Mouse (Mus musculus) neural tube, embryonic 14.5 days (tissue): Measurements from ENCODE around the gene Arhgap8. TPM values are rescaled to one million over a fixed set of nuclear protein-coding genes. Genes with fewer than 3 reads are reported as not detected.

ENCODE experiments used
- ATAC-seq: fragments of 200-750 bp; cut with Nextera tagmentation; 2 replicates; pipeline ENCODE4 v1.8.0; 2017; ENCODE audit warnings: low read depth, mild to moderate bottlenecking, moderate TSS enrichment, moderate library complexity
- H3K27ac ChIP-seq: fragments of 300-500 bp; sonication (generic); 2 replicates; pipeline ENCODE4 v1.5.1; 2014; ENCODE audit warnings: low read depth, mild to moderate bottlenecking, control low read depth, low read length, moderate library complexity, mixed read lengths
- H3K27me3 ChIP-seq: fragments of 300-500 bp; sonication (generic); 2 replicates; pipeline ENCODE4 v1.6.1; 2014; ENCODE audit warnings: low read length; ENCODE audit not compliant: control insufficient read depth, insufficient read depth
- H3K36me3 ChIP-seq: fragments of 300-500 bp; sonication (generic); 2 replicates; pipeline ENCODE4 v1.6.1; 2014; ENCODE audit warnings: low read length, mixed read lengths; ENCODE audit not compliant: control insufficient read depth, insufficient read depth
- H3K4me1 ChIP-seq: fragments of 300-500 bp; sonication (generic); 2 replicates; pipeline ENCODE4 v1.6.1; 2014; ENCODE audit warnings: low read length; ENCODE audit not compliant: control insufficient read depth, insufficient read depth
- H3K4me2 ChIP-seq: fragments of 300-500 bp; sonication (generic); 2 replicates; pipeline ENCODE4 v1.6.1; 2014; ENCODE audit warnings: mild to moderate bottlenecking, low read depth, low read length, control low read depth
- H3K4me3 ChIP-seq: fragments of 300-500 bp; sonication (generic); 2 replicates; pipeline ENCODE4 v1.5.1; 2014; ENCODE audit warnings: low read depth, low read length, control low read depth, mixed read lengths
- H3K9ac ChIP-seq: fragments of 300-500 bp; sonication (generic); replicated peaks from 2 replicates; pipeline ENCODE4 v1.6.1; 2014; ENCODE audit warnings: low read depth, mild to moderate bottlenecking, control low read depth, low read length, mixed read lengths
- H3K9me3 ChIP-seq: fragments of 300-500 bp; sonication (generic); 2 replicates; pipeline ENCODE4 v1.6.1; 2016; ENCODE audit warnings: low read length; ENCODE audit not compliant: control insufficient read depth
- WGBS: fragments of 180-500 bp; shearing (Covaris S2); extraction: QIAGEN DNeasy Blood & Tissue Kit; methylation state at CpG from one replicate; pipeline ENCODE4 v1.1.7; 2014; 5-methylcytosine and 5-hydroxymethylcytosine counted together
- polyA plus RNA-seq: library from polyadenylated mRNA; unstranded; fragments of >200 nt; fragmentation: Nextera tagmentation; extraction: Ambion mirVana; gene quantifications from 2 replicates; pipeline ENCODE4 v1.2.1, GENCODE M21; 2014

Gene Arhgap8
- 2.5 and 2.8 TPM in 2 replicates for polyA plus RNA-seq

DNA sequence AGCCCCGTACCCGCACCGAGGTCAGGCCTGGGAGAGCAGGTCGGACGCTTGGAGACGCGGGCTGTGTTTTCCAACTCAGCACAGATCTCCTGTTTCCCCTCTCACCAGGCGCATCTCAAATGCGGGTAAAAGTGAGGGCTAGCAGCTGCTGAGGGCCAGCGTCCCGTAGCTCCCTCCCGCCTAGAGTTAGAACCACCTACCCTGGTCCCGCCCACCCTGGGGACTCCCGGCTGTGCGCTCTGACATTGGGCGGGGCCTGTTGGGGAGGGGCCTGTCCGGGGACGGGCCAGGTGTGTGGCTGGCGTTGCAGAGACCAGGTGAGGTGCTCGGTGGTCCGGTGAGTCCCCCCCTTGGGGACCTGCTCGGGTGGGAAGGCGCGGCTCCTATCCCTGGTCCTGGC, at the start of gene Arhgap8:
TSS of gene Arhgap8 (plus strand) at position 262 of the 400 bp plus-strand sequence.
- Histone ChIP-seq H3K9ac (no peak within 1 kb of the TSS), H3K27me3 (peaks cover 15% of the 10 kb centered on the region), H3K4me3 (no peak within 1 kb of the TSS), H3K9me3 (no peaks in the 10 kb centered on the region), H3K4me2 (peak within 1 kb of the TSS; percentile 36; the same call in 1 of the 2 replicates), H3K4me1 (peaks cover 2% of the 10 kb centered on the region; the same call in 1 of the 2 replicates), H3K36me3 (no peaks in the 10 kb centered on the region), H3K27ac (no peak within 1 kb of the TSS)
- WGBS = 5% methylated on average over 20 of the region's 24 CpGs
- no peak for ATAC-seq

DNA sequence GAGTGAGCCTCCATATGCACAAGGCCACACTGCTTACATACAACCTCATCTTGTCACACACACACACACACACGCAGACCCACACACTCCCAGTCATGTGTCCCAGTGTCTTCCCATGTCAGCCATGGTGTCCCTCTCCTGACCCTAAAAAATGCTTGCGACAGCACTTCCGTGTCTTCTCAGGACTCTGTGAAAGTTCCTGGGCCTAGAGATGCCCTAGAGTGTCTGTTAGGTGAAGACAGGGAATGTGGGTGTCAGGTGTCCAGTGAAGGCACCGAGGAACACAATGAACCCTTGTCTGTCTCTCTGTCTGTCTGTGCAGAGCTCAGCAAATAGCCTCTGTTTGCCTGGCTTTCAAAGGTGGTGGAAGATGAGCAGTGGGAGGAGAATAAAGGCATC, 49.2 kb upstream of the Arhgap8 start:
- Histone ChIP-seq H3K9ac (no peak overlapping the region), H3K4me2 (no peak overlapping the region), H3K36me3 (no peaks in the 10 kb centered on the region), H3K9me3 (no peaks in the 10 kb centered on the region), H3K27me3 (no peaks in the 10 kb centered on the region), H3K4me3 (no peak overlapping the region), H3K4me1 (peaks cover 6% of the 10 kb centered on the region; the same call in 1 of the 2 replicates), H3K27ac (no peak overlapping the region)
- 91% methylated on average over 4 of the region's 4 CpGs for WGBS
- ATAC-seq = no peak

DNA sequence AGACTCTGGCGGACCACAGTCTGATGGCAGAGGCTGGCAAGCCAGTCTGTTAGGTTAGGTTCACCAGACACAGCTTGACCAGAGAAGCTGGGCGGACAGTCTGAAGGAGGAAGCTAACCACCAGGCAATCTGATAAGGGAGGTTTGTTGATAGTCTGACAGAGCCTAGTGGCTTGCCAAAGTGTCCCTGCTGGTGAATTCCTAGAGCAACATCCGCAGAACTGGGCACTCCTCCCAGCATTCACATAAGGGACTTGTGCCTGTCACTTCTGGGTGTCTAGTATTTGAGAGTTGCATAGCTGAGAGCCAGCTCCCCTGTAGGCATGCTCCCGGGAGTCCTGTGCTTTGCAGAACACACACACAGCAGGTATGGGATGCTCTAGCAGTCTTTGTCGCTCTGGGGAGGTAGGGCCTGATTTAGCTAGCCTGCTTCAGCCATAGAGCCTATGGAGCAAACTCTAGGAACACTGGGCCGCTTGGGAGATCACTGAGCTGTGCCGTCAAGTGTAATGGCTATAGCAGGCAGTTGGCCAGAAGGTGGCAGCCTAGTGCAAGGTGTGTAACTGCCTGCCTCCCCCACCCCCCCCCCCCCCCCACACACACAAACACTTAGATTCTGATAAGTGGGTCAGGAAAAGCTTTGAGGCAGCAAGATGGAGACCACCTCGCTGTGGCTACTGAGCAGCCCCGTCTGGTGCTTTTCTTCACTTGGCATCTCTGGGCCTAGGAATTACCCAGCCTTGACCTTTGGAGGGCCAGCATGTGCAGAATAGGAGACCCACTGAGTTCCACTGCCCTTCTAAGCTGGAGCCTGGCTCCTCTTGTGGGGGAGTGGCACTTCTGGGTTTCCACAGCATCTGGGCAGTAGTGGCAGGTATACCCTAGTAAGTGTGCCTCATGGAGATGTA, 48.2 kb upstream of the Arhgap8 start:
- Histone ChIP-seq H3K9ac (no peak overlapping the region), H3K9me3 (no peaks in the 10 kb centered on the region), H3K27me3 (no peaks in the 10 kb centered on the region), H3K36me3 (no peaks in the 10 kb centered on the region), H3K4me2 (no peak overlapping the region), H3K4me1 (no peaks in the 10 kb centered on the region), H3K4me3 (no peak overlapping the region), H3K27ac (no peak overlapping the region)
- 59% methylated on average over 9 of the region's 9 CpGs for WGBS
- no peak for ATAC-seq

DNA sequence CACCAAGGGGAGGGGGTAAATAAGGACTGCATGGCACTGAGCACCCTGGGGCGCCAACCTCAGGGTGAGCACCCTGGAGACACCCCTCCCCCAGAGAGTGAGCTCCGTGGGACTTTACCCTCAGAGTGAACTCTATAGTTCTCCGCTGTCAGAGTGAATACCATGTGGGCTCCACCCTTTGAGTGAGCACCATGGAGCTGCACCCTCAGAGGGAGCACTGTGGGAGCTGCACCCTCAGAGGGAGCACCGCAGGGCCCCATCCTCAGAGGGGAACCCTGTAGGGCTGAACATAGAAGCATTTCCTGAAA, 47.6 kb upstream of the Arhgap8 start:
- Histone ChIP-seq H3K4me3 (no peak overlapping the region), H3K4me1 (no peaks in the 10 kb centered on the region), H3K36me3 (no peaks in the 10 kb centered on the region), H3K27me3 (no peaks in the 10 kb centered on the region), H3K9ac (no peak overlapping the region), H3K4me2 (no peak overlapping the region), H3K27ac (no peak overlapping the region), H3K9me3 (no peaks in the 10 kb centered on the region)
- 77% methylated on average over 4 of the region's 4 CpGs for WGBS
- peak; percentile 42; the same call in 1 of the 2 replicates for ATAC-seq

DNA sequence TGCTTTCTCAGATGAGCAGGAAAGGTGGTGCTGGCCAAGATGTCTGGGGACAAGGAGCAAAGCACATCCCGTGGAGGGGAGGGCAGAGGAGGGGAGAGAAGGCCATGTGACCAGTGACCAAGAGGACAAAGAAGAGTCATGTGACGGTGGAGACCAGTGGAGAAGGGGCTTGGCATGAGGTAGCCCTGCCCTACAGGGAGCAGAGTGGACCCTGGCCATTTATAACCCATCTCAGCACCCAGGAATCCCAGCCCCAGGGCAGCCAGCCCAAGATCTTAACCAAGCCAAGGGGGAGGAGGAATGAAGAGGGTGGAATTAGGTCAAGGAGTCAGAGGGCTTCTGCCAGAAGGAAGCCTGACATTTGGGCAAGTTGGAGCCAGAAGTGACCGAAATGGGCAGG, 47.2 kb upstream of the Arhgap8 start:
- Histone ChIP-seq H3K27ac (no peak overlapping the region), H3K4me1 (no peaks in the 10 kb centered on the region), H3K4me2 (no peak overlapping the region), H3K9ac (no peak overlapping the region), H3K36me3 (no peaks in the 10 kb centered on the region), H3K4me3 (no peak overlapping the region), H3K27me3 (no peaks in the 10 kb centered on the region), H3K9me3 (no peaks in the 10 kb centered on the region)
- no peak for ATAC-seq
- whole genome bisulfite sequencing = 68% methylated on average over 3 of the region's 3 CpGs

DNA sequence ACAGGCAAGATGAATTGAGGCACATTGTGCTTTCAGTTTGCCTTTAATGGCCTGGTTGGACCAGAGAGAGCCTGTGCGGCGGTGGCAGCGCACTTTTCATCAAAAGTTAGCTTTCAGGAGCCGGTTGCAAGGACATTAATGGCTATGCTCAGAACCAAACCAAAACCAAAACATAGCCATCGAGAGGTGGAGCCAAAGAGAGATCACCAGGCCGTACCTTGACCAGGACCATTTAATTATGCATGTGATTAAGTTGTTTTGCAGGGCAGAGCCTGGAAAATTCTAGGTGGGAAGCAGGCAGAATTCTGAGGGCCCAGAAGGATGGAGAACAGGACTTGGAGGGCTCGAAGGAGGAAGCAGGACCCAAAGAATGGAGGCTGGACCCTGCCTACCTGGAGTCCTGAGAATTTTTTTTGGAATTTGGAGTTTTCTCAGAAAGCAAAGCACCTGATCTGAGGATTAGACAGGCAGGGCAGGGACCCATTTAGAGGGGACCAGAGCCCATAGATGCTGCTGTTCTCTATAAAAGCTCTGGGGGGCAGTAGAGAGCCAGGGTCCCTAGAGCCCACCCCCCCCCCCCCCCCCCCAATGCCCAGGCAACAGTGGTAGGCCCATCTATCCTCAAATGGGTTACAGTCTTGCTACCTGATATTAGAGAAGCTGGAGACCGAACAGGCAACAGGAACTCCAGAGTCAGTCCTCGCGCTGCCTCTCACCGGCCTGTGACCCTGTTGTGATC, 45.4 kb upstream of the Arhgap8 start:
- H3K4me3 ChIP-seq = no peak overlapping the region
- H3K4me2 ChIP-seq = no peak overlapping the region
- no peaks in the 10 kb centered on the region for H3K4me1 ChIP-seq
- no peak for ATAC-seq
- WGBS = 66% methylated on average over 11 of the region's 11 CpGs
- no peaks in the 10 kb centered on the region for H3K36me3 ChIP-seq
- no peaks in the 10 kb centered on the region for H3K27me3 ChIP-seq
- H3K9me3 ChIP-seq = no peaks in the 10 kb centered on the region
- H3K9ac ChIP-seq = no peak overlapping the region
- H3K27ac ChIP-seq = no peak overlapping the region

DNA sequence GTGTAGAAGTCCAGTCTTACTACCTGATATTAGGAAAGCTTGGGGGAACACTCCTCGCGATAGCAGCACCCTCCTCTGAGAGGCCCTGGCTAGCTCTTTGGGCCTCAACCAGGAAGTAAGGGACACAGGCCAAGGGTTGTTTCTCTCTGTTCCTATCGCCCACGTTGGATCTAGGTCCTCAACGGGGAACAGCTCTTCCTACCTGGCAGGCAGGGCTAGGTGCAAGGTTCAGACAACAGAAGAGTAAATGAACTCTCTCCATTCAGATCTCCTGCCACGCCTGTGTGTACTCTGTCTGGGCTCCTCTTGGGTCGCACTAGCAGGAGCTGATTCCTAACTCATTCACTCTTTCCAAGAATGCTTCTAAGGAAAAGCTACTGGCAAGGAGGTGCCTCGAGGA, 44.5 kb upstream of the Arhgap8 start:
- no peak overlapping the region for H3K4me3 ChIP-seq
- ATAC-seq = no peak
- no peaks in the 10 kb centered on the region for H3K4me1 ChIP-seq
- no peak overlapping the region for H3K27ac ChIP-seq
- 78% methylated on average over 8 of the region's 8 CpGs for WGBS
- no peak overlapping the region for H3K4me2 ChIP-seq
- no peaks in the 10 kb centered on the region for H3K9me3 ChIP-seq
- H3K9ac ChIP-seq = no peak overlapping the region
- H3K36me3 ChIP-seq = no peaks in the 10 kb centered on the region
- H3K27me3 ChIP-seq = no peaks in the 10 kb centered on the region

DNA sequence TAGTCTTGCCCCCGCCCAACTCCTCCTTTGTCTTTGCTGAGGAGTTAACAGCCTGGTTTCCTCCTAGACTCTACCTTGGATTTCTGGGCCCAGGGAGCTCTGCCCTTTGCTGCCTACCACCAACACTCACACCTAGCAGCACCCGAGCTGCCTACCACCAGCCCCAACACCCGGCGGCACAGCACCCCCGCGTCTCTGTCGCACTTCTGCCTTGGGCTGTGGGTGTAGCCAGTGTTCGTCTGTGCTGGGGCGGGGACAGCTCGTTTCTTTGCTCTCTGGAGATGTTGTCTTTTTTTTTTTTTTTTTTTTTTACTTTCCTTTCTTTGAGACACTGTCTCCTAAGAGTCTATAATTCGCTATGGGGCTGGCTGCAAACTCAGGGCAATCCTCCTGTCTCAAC, 41.9 kb upstream of the Arhgap8 start:
- no peak for ATAC-seq
- H3K9ac ChIP-seq = no peak overlapping the region
- no peaks in the 10 kb centered on the region for H3K36me3 ChIP-seq
- no peaks in the 10 kb centered on the region for H3K9me3 ChIP-seq
- no peaks in the 10 kb centered on the region; the same call in 1 of the 2 replicates for H3K27me3 ChIP-seq
- no peak overlapping the region for H3K4me3 ChIP-seq
- no peak overlapping the region for H3K4me2 ChIP-seq
- peaks cover 14% of the 10 kb centered on the region for H3K4me1 ChIP-seq
- WGBS = 72% methylated on average over 11 of the region's 11 CpGs
- H3K27ac ChIP-seq = no peak overlapping the region

DNA sequence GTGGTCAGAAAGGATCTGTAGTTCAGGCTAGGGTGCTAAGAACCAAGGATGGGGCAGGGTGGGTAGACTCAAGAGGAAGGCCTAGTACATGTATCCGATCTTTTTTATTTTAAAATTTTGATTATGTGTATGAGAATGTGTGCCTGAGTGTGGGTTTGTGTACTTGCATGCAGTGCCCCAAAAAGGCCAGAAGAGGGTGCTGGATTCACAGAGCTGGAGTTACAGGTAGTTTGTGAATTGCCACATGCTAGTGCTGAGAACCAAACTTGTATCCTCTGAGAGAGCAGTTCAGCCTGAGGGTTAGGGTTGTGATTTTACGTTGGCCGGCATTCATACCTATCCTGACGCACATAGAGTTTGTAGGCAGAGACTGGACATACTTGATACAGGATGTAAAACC, 40.8 kb upstream of the Arhgap8 start:
- H3K4me1 ChIP-seq = peaks cover 14% of the 10 kb centered on the region
- ATAC-seq = no peak
- H3K27me3 ChIP-seq = no peaks in the 10 kb centered on the region; the same call in 1 of the 2 replicates
- H3K4me2 ChIP-seq = no peak overlapping the region
- H3K27ac ChIP-seq = no peak overlapping the region
- H3K9ac ChIP-seq = no peak overlapping the region
- 97% methylated on average over 4 of the region's 4 CpGs for WGBS
- no peak overlapping the region for H3K4me3 ChIP-seq
- H3K9me3 ChIP-seq = no peaks in the 10 kb centered on the region
- H3K36me3 ChIP-seq = no peaks in the 10 kb centered on the region
